Mouse (Mus musculus): ENCODE measurements around the gene Brox.

GRCm38 (mm10) chr1:183344886-183345816, 48.1 kb upstream of the Brox start:
- TF ChIP-seq POLR2A (IDR thresholded peaks at IDR 0.05; ENCODE audit: borderline replicate concordance, insufficient read depth, low read length) (peak; percentile 72; the same call in 1 of the 2 replicates), CTCF (IDR thresholded peaks at IDR 0.05; ENCODE audit: borderline replicate concordance, insufficient read depth, low read depth, low read length) (no peak)
